Mouse (Mus musculus): ENCODE measurements around the gene Scin. TPM values are rescaled to one million over a fixed set of nuclear protein-coding genes. Genes with fewer than 3 reads are reported as not detected.
"Not testable (repeated sequence)": the region's sequence is repeated elsewhere in the genome, so short reads cannot be mapped to it uniquely, and the experiment has no call there.

Gene Scin
- polyA plus RNA-seq (2014; fragmentation: Nextera tagmentation; extraction: Ambion mirVana): 0.13 TPM in 1 of 2 replicates, not detected in the other

DNA sequence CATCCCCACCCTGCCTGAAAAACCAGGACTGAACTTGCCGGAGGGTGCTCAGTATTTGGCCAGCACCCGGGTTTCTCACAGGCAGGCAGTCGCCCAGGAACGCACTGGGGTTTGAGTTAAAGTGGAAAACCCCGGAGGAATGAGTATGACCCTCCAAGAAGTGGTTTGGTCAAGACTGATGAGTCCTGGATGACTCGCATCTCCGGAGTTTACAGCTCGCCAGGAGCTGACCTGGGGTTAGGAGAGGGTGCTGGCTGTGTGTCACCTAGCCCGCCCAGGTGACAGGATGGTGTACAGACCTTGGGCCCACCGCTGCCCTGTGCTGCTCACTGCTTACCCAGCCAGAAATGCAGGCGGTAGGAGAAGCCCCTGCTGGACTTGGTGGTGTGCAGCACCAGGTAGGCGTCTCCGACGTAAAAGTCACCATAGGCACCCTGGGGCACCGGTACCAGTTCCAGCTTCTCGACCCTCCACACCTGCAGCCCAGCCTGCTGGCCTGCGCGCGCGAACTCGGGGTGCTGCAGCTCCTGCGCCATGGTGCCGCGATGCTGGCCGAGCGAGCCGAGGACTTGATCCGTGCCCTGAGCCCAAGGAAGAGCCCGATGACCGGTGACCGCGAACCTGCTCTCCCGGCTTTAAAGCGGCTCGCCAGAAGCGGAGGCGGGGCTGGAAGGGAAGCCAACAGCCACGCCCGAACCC, at the start of gene Scin:
TSS of gene Scin (minus strand) at position 656 of the 699 bp plus-strand sequence.
- peak; percentile 65 for ATAC-seq (replicated peaks; ENCODE audit: low FRiP score)
- WGBS: under 1% methylated on average over 39 of the region's 39 CpGs
- peak within 1 kb of the TSS; percentile 41 for H3K9ac ChIP-seq (ENCODE audit: low read length)

DNA sequence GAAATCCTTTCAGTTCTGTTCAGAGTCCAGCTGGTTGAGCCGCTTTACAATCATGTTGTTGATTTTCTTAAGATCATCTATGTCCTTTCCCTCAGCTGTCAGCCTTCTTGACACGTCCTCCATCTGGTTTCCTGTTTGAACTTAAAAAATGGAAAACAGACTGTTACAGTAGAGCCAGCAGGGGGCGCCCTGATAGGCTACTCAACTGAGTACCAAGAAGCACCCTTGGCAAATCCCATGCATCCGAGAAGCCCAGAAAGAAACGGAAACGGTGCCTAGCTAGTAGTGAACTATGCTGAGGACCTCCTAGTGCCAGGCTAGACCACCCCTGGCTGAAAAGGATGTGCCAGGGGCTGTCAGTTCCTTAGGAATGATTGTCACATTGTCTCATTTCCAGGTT, 43.1 kb upstream of the Scin start:
- WGBS: 55% methylated on average over 6 of the region's 6 CpGs
- H3K9ac ChIP-seq (ENCODE audit: low read length): no peak overlapping the region
- H3K9me3 ChIP-seq (ENCODE audit: control insufficient read depth, low read length): no peaks in the 10 kb centered on the region
- H3K4me1 ChIP-seq (replicated peaks; ENCODE audit: control insufficient read depth, insufficient read depth, low read length): no peaks in the 10 kb centered on the region
- no peaks in the 10 kb centered on the region for H3K27me3 ChIP-seq (ENCODE audit: control insufficient read depth, insufficient read depth, low read length)
- H3K4me2 ChIP-seq (ENCODE audit: low read depth, low read length, severe bottlenecking): no peak overlapping the region
- no peak overlapping the region for H3K4me3 ChIP-seq (ENCODE audit: low read depth, low read length)
- DNase-seq (ENCODE audit: low spot score) (no peak), ATAC-seq (replicated peaks; ENCODE audit: low FRiP score) (no peak)
- no peaks in the 10 kb centered on the region for H3K36me3 ChIP-seq (ENCODE audit: control insufficient read depth, insufficient read depth, low read length)
- H3K27ac ChIP-seq (ENCODE audit: low read depth, low read length): no peak overlapping the region

More for the DNA sequence above, at the start of gene Scin:
- Histone ChIP-seq H3K4me1 (replicated peaks; ENCODE audit: control insufficient read depth, insufficient read depth, low read length) (peaks cover 6% of the 10 kb centered on the region; the same call in 1 of the 2 replicates), H3K27ac (ENCODE audit: low read depth, low read length) (no peak within 1 kb of the TSS), H3K4me2 (ENCODE audit: low read depth, low read length, severe bottlenecking) (peak within 1 kb of the TSS; percentile 80), H3K9me3 (ENCODE audit: control insufficient read depth, low read length) (no peaks in the 10 kb centered on the region), H3K36me3 (ENCODE audit: control insufficient read depth, insufficient read depth, low read length) (no peaks in the 10 kb centered on the region), H3K4me3 (ENCODE audit: low read depth, low read length) (peak within 1 kb of the TSS; percentile 38), H3K27me3 (ENCODE audit: control insufficient read depth, insufficient read depth, low read length) (peaks cover 15% of the 10 kb centered on the region)
- peak; percentile 66 for DNase-seq (ENCODE audit: low spot score)

DNA sequence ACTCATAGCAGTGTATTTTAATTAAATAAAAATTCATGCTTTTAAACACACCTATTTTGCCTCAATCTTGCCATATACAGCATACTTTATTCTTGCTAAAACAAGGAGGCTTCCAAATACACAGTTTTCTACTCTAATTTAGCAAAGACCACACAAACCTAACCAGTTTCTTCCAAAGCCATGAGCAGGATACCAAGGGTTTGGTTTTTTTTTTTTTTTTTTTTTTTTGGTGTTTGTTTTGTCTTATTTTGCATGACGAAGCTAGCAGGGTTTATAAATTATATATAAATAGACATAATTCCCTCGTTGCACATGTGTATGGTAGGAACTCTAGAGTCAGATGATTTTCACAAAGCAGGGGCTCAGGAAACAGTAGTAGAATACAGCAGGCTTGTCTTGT, 42.1 kb upstream of the Scin start:
- no peaks in the 10 kb centered on the region for H3K27me3 ChIP-seq (ENCODE audit: control insufficient read depth, insufficient read depth, low read length)
- no peaks in the 10 kb centered on the region for H3K9me3 ChIP-seq (ENCODE audit: control insufficient read depth, low read length)
- H3K36me3 ChIP-seq (ENCODE audit: control insufficient read depth, insufficient read depth, low read length): no peaks in the 10 kb centered on the region
- H3K27ac ChIP-seq (ENCODE audit: low read depth, low read length): no peak overlapping the region
- DNase-seq (ENCODE audit: low spot score) (no peak), ATAC-seq (replicated peaks; ENCODE audit: low FRiP score) (no peak)
- H3K4me3 ChIP-seq (ENCODE audit: low read depth, low read length): no peak overlapping the region
- no peak overlapping the region for H3K9ac ChIP-seq (ENCODE audit: low read length)
- no peaks in the 10 kb centered on the region for H3K4me1 ChIP-seq (replicated peaks; ENCODE audit: control insufficient read depth, insufficient read depth, low read length)
- H3K4me2 ChIP-seq (ENCODE audit: low read depth, low read length, severe bottlenecking): no peak overlapping the region
- WGBS: 85% methylated on average over 2 of the region's 2 CpGs

DNA sequence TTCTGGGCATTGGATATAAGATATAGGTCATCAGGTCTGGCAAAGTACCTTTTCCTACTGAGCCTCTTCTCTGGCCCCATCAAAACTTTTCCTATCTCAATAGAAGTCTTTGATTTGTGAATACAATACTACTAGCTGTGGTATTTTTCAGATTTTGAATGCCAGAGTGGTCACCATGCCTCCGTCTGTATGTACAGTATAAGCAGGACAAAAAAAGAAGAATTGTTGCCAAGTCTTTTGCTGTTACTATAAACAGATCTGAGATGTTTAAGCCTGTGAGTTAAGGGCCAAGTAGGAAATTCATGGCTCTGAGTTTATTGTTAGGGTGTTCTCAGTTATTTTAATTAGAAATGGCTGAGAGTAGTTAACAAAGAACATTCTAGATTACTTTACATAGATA, 41.1 kb upstream of the Scin start:
- not testable (repeated sequence) for H3K27me3 ChIP-seq (ENCODE audit: control insufficient read depth, insufficient read depth, low read length); H3K27ac ChIP-seq (ENCODE audit: low read depth, low read length); H3K9ac ChIP-seq (ENCODE audit: low read length); H3K4me3 ChIP-seq (ENCODE audit: low read depth, low read length); H3K4me2 ChIP-seq (ENCODE audit: low read depth, low read length, severe bottlenecking); DNase-seq (ENCODE audit: low spot score); H3K9me3 ChIP-seq (ENCODE audit: control insufficient read depth, low read length); H3K4me1 ChIP-seq (replicated peaks; ENCODE audit: control insufficient read depth, insufficient read depth, low read length); ATAC-seq (replicated peaks; ENCODE audit: low FRiP score); H3K36me3 ChIP-seq (ENCODE audit: control insufficient read depth, insufficient read depth, low read length)
- 76% methylated on average over 1 of the region's 1 CpGs for WGBS

DNA sequence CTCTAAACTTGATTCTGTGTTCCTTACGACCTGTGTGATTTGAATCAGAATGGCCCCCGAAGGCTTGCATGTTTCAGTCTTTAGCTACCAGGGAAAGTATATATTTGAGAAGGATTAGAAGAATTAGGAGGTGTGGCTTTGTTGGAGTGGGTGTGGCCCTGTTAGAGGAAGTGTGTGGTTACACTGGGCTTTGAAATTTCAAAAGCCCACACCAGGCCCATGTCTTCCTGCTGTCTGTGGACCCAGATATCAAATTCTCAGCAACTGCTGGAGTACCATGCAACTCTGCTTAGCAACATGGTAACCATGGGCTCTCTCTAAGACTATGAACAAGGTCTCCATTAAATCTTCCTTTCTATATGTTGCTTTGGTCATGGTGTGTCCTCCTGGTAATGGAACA, 37.6 kb upstream of the Scin start:
- H3K27ac ChIP-seq (ENCODE audit: low read depth, low read length): no peak overlapping the region
- no peaks in the 10 kb centered on the region for H3K36me3 ChIP-seq (ENCODE audit: control insufficient read depth, insufficient read depth, low read length)
- ATAC-seq (replicated peaks; ENCODE audit: low FRiP score): no peak
- 92% methylated on average over 2 of the region's 2 CpGs for WGBS
- H3K4me1 ChIP-seq (replicated peaks; ENCODE audit: control insufficient read depth, insufficient read depth, low read length): no peaks in the 10 kb centered on the region
- H3K9ac ChIP-seq (ENCODE audit: low read length): no peak overlapping the region
- no peak overlapping the region for H3K4me2 ChIP-seq (ENCODE audit: low read depth, low read length, severe bottlenecking)
- no peaks in the 10 kb centered on the region for H3K27me3 ChIP-seq (ENCODE audit: control insufficient read depth, insufficient read depth, low read length)
- no peak overlapping the region for H3K4me3 ChIP-seq (ENCODE audit: low read depth, low read length)
- no peaks in the 10 kb centered on the region for H3K9me3 ChIP-seq (ENCODE audit: control insufficient read depth, low read length)
- DNase-seq (ENCODE audit: low spot score): no peak

DNA sequence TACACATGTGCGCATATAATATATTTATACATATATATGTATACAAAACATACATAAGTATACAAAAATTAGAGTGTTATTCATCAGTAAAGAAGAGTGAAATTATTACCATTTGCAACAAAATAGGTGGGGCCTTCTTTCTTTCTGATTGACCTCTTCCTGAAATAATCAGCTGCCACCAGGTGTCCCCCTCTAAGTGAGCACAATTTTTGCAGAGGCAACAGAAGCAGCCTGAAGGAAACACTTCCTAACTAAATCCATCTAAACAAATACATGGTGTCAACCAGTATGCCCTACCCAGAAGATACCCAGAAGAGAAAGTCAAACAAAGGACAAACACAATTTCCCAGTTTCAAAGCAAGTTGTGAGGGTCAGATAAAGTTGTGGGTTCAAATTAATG, 35.6 kb upstream of the Scin start:
- H3K36me3 ChIP-seq (ENCODE audit: control insufficient read depth, insufficient read depth, low read length): no peaks in the 10 kb centered on the region
- no peaks in the 10 kb centered on the region for H3K4me1 ChIP-seq (replicated peaks; ENCODE audit: control insufficient read depth, insufficient read depth, low read length)
- H3K4me3 ChIP-seq (ENCODE audit: low read depth, low read length): no peak overlapping the region
- H3K27me3 ChIP-seq (ENCODE audit: control insufficient read depth, insufficient read depth, low read length): no peaks in the 10 kb centered on the region
- H3K4me2 ChIP-seq (ENCODE audit: low read depth, low read length, severe bottlenecking): no peak overlapping the region
- DNase-seq (ENCODE audit: low spot score) (no peak), ATAC-seq (replicated peaks; ENCODE audit: low FRiP score) (no peak)
- WGBS: 92% methylated on average over 1 of the region's 1 CpGs
- H3K27ac ChIP-seq (ENCODE audit: low read depth, low read length): no peak overlapping the region
- H3K9me3 ChIP-seq (ENCODE audit: control insufficient read depth, low read length): no peaks in the 10 kb centered on the region
- H3K9ac ChIP-seq (ENCODE audit: low read length): no peak overlapping the region

DNA sequence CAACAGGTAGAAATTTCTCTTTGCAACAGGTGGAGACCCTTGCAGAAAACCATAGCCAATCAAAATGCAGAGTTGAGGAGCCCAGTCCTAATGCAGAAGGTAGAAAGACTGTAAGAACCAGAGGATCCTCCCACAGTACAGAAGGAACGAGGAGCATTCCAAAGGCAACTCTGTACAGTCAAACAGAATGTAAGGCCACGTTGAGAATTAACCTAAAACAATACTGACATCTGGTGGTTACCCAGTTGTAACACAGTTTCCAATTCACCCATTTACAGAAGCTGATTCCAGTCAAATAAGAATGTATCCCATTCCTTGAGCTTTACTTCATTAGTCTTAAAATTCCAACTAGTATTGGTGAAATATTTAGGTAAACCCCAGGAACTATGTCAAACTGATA, 30.6 kb upstream of the Scin start:
- no peak overlapping the region for H3K27ac ChIP-seq (ENCODE audit: low read depth, low read length)
- H3K4me1 ChIP-seq (replicated peaks; ENCODE audit: control insufficient read depth, insufficient read depth, low read length): no peaks in the 10 kb centered on the region
- no peak overlapping the region for H3K4me2 ChIP-seq (ENCODE audit: low read depth, low read length, severe bottlenecking)
- no peaks in the 10 kb centered on the region for H3K36me3 ChIP-seq (ENCODE audit: control insufficient read depth, insufficient read depth, low read length)
- H3K9me3 ChIP-seq (ENCODE audit: control insufficient read depth, low read length): no peaks in the 10 kb centered on the region
- DNase-seq (ENCODE audit: low spot score) (no peak), ATAC-seq (replicated peaks; ENCODE audit: low FRiP score) (no peak)
- H3K27me3 ChIP-seq (ENCODE audit: control insufficient read depth, insufficient read depth, low read length): no peaks in the 10 kb centered on the region
- no peak overlapping the region for H3K4me3 ChIP-seq (ENCODE audit: low read depth, low read length)
- H3K9ac ChIP-seq (ENCODE audit: low read length): no peak overlapping the region
- WGBS: 18% methylated on average over 2 of the region's 2 CpGs

DNA sequence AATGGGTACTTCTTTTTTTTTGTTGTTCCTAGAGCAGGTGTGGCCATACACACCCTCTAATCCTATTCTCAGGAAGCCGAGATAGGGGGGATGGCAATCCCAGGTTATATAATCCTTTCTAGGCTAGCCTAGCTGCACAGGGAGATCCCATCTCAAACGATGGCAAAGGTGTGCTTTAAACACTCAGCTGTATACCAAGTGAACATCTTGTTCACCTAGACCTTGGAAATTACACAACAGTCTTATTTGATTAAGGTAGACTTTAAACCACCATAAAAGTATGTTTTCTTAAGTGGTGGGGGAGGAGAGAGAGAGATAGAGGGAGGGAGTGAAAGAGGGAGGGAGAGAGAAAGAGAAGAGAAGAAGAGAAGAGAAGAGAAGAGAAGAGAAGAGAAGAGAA, 26.7 kb upstream of the Scin start:
- no peaks in the 10 kb centered on the region for H3K36me3 ChIP-seq (ENCODE audit: control insufficient read depth, insufficient read depth, low read length)
- no peaks in the 10 kb centered on the region for H3K9me3 ChIP-seq (ENCODE audit: control insufficient read depth, low read length)
- H3K4me2 ChIP-seq (ENCODE audit: low read depth, low read length, severe bottlenecking): no peak overlapping the region
- DNase-seq (ENCODE audit: low spot score): no peak
- H3K27me3 ChIP-seq (ENCODE audit: control insufficient read depth, insufficient read depth, low read length): no peaks in the 10 kb centered on the region
- H3K4me3 ChIP-seq (ENCODE audit: low read depth, low read length): no peak overlapping the region
- 80% methylated on average over 2 of the region's 2 CpGs for WGBS
- H3K27ac ChIP-seq (ENCODE audit: low read depth, low read length): no peak overlapping the region
- ATAC-seq (replicated peaks; ENCODE audit: low FRiP score): no peak
- H3K9ac ChIP-seq (ENCODE audit: low read length): no peak overlapping the region
- no peaks in the 10 kb centered on the region for H3K4me1 ChIP-seq (replicated peaks; ENCODE audit: control insufficient read depth, insufficient read depth, low read length)

DNA sequence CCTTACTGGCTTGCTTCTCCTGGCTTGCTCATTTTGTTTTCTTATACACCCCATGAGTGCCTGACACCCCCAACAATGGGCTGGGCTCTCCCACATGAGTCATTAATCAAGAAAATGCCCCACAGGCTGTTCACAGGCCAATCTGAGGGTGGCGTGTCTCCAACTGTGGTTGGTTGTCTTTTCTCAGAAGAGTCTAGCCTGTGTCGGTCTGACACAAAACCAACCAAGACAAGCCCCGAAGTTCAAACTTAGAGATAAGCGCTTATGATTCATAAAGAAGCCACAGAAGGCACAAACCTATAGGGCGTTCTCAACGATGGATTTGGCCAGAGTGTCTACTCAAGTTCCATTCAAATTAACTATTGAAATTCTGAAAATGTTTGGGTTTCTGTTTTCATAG, 20.2 kb upstream of the Scin start:
- H3K27me3 ChIP-seq (ENCODE audit: control insufficient read depth, insufficient read depth, low read length): no peaks in the 10 kb centered on the region
- no peak overlapping the region for H3K4me3 ChIP-seq (ENCODE audit: low read depth, low read length)
- no peak overlapping the region for H3K27ac ChIP-seq (ENCODE audit: low read depth, low read length)
- H3K36me3 ChIP-seq (ENCODE audit: control insufficient read depth, insufficient read depth, low read length): no peaks in the 10 kb centered on the region
- ATAC-seq (replicated peaks; ENCODE audit: low FRiP score): no peak
- no peak overlapping the region for H3K4me2 ChIP-seq (ENCODE audit: low read depth, low read length, severe bottlenecking)
- H3K9ac ChIP-seq (ENCODE audit: low read length): no peak overlapping the region
- no peaks in the 10 kb centered on the region for H3K4me1 ChIP-seq (replicated peaks; ENCODE audit: control insufficient read depth, insufficient read depth, low read length)
- no peak for DNase-seq (ENCODE audit: low spot score)
- H3K9me3 ChIP-seq (ENCODE audit: control insufficient read depth, low read length): no peaks in the 10 kb centered on the region
- 91% methylated on average over 6 of the region's 6 CpGs for WGBS

Measured in forebrain, embryonic 11.5 days (tissue).